Mouse (Mus musculus) frontal cortex, adult (tissue): ENCODE results near the gene Acss2.
"Not testable (repeated sequence)": the region's sequence is repeated elsewhere in the genome, so short reads cannot be mapped to it uniquely, and the experiment has no call there.

Experiments
- ATAC-seq: cut with Nextera tagmentation; 2 replicates; pipeline ENCODE4 v1.9.2; 2017; ENCODE audit warnings: mild to moderate bottlenecking, moderate library complexity, mixed read lengths; ENCODE audit not compliant: low TSS enrichment

Acss2 gene

DNA sequence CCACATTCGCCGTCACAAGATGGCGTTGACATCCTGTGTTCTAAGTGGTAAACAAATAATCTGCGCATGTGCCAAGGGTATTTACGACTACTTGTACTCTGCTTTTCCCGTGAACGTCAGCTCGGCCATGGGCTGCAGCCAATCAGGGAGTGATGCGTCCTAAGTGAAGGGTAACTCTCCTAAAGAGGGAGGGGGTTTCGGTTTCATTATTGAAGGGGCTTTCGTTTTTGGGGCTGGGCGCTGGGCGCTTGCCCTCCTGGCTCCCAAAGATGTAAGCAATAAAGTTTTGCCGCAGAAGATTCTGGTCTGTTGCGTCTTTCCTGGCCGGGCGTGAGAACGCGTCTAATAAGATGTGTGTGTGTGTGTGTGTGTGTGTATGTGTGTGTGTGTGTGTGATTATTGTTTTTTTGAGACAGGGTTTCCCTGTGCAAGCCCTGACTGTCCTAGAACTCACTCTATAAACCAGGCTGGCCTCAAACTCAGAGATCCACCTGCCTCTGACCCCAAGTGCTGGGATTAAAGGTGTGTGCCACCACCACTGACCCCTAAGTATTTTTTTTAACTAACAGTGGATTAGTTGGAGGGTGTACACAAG lies 20.8 kb downstream of the Acss2 start:
- not testable (repeated sequence) for ATAC-seq

- no peak for ATAC-seq
These were observed 21.9 kb downstream of the Acss2 start for GRCm38 (mm10) chr2:155539696-155540095.

- ATAC-seq = peak; percentile 88; the same call in 1 of the 2 replicates
These were observed 23.2 kb downstream of the Acss2 start for GRCm38 (mm10) chr2:155540822-155541458.

DNA sequence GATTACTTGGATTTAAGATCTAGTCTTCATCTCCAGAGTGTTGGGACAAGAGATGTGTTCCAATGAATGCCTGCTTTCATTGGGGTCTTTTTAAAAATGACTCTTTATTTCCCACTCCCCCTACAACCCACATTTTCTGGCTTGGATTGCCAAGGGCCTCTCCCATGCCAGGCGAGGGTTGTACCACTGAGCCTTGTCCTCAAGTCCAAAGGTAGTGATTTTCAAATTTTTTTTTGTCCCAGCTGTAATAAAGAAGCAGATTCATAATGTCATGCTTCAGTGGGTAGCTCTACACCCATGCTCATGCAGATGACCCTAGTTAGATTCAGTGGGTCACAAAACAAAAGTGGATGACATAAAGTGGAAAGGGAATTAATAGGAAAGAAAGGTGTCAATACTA lies 29.2 kb downstream of the Acss2 start:
- no peak for ATAC-seq

DNA sequence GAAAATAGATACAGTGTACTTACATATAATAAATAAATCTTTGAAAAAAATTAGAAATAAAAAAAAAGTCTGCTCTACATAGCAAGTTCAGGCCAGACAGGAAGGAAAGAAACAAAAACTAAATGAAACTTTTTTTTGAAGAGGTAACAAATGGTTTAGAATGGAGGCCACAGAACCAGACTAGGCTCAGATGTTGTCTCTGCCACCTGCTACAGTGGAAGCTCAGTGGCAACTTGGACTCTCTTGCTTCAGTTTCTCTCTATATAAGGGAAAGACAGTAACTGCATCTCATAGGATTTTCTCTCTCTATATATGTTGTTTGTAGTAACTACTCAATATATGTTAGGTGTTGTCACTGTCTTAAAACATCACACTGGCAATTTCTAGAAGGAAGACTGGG lies 34.6 kb downstream of the Acss2 start:
- no peak for ATAC-seq

DNA sequence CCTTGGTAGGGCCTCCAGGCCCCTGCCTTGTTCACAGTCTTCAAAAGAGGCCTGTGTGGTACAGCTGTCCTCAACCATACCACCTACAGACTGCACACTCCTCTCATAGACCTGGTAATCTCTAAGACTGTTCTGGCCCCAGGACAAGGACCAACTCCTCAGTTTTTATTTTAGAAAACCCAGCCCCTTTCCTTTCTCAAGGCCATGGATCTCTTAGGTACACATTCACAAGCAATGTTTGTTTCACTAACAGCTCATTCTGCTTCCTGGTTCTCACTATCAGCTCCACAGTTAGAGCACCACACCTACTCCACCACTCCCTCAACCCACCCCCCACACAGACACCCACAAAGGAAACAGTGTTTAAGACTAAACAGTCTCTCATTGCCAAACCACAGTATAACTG lies 35.2 kb downstream of the Acss2 start:
- no peak for ATAC-seq

DNA sequence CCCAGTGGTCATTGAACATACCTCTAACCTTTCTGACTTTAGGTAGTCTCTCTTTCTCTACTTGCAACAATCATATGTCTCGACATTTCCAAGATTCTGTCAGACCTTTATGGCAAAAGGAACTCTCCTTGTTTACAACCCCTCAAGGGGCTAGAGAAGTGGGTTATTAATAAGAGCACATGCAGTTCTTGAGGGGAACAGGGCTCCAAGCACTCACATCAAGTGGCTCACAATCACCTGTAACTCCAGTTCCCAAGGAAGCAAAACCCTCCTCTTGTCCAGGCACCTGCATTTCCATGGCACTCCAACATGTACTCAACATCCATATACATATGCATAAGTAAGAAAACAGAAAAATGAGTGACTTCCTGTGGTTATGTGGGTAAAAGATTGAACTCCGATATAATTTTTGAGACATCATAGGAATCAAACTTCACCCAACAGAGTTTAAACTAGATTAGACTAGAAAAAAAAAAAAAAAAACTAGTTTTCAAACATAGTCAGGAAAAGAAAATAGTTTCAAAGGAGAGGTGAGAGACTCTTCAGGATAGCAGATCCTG lies 36.8 kb downstream of the Acss2 start:
- ATAC-seq = no peak

DNA sequence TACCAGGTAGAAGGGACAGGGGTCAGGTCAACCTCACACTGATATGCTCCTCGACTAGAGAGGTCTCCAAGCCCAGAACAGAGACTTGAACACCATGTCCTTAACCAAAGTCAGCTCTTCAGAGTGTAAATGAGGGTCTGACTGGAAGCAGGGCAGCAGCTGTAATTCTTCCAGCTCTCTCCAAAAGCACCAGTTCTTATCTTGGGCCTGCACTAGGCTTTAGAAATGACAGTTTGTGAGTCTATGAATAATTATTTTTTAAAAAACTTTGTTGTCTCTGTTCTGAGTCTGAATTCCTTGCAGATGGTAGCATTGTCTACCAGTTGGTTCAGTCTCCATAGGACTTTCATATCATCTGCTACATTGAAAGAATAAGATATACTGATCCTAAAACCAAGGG lies 44.5 kb downstream of the Acss2 start:
- no peak for ATAC-seq

DNA sequence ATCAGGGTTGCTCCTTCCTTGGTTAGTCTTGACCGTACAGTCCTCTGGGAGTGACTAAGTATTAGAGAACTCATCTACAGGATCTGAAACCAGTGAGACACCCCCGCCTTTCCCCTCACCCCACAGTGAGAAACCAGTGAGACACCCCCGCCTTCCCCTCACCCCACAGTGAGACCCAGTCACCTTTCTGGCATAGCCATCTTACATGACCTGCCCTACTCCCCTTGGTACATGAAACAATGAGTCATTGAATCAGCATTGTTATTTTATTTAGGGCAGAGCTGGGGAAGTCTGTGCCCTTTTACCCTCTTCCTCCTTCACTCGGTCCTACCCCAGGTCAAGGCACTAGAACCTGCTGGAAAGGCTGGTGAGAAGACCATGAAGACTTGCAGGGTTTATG lies 45.2 kb downstream of the Acss2 start:
- ATAC-seq = no peak

GRCm38 (mm10) chr2:155567751-155568150 lies 50.0 kb downstream of the Acss2 start:
- ATAC-seq = no peak

GRCm38 (mm10) chr2:155569223-155569807 lies 51.6 kb downstream of the Acss2 start:
- no peak for ATAC-seq

DNA sequence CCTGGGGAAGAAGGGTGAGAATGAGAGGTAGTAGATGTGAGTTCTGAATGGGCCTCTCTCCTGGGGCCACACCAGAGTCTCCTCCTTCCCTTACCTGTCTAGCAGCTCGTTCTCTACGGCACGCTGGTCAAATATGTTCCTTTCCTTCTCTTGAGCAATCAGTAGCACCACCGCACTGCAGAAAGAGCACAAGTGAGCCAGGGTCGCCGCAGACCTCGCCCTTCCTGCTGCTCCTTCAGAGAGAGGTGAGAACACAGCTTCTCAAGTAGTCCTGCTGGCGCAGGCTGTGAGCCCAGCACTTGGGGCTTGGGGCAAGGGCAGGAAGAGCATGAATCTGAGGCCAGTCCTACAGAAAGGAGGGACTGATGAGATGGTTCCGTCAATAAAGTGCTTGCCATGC lies 55.3 kb downstream of the Acss2 start:
- ATAC-seq = no peak

GRCm38 (mm10) chr2:155573996-155574395 lies 56.2 kb downstream of the Acss2 start:
- ATAC-seq = no peak

DNA sequence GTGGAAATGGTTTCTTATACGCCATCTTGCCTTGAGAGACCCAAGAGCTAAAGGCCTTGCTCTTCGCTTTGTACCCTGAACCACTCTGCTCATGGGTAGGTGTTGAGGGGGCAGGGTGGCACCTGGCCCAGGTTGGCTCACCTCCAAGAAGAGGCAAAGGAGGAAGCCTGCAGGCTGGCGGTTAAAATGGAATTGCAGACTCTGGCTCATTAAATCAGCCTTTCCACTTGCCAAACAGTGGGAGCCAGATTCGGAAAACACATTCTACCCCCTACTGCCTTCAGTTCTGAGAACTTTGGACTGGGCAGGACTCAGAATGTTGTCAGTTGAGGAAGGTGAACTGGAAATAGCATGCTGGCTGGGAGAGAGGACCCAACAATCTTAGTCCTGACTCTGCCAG lies 57.0 kb downstream of the Acss2 start:
- ATAC-seq = peak; percentile 41; the same call in 1 of the 2 replicates

DNA sequence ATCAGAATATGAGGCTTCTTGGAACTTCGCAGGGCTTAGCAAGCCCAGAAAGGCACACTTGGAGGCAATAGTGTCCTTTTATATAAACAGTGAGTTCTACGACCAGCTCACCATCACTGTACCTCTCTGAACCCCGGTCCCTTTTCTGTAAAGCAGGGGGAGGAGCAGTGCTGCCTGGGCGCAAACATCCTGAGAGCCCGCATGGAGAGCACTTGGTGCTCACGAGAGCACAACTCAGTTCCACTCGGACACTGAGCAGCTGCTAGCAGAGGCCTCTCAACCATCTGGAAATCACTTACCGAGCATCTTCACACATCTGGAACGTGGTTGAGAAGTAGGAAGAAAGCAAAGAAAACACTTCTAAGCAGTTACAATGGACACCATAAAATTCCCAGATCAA lies 58.9 kb downstream of the Acss2 start:
- no peak for ATAC-seq

- no peak for ATAC-seq
These were observed 62.6 kb downstream of the Acss2 start for GRCm38 (mm10) chr2:155580331-155580730.

DNA sequence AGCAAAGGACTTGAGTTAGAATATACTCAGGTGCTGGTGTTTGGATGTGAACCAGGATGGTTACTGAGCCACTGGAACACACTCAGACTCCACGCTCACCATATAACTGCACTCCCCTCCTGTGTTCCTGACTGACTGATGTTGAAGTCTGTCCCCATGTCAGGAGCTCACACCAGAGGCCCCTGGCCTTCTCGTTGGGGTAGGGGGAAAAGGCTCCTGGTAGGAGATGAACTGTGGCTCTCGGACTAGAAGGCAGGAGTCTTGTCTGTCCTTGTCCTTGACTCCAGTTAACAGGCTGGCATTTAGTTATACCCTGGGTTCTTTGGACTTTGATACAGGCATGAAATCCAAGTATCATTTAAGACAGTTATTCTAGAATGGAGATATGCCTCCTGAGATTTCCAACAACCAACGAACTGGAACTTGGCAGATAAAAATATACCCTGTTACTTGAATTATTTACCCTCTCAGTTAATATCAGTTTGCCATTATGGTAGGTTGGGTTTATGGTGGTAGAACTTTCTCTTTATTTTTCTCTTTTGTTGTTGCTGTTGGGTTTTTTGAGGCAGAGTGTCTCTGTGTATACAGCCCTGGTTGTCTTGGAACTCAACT lies 64.7 kb downstream of the Acss2 start:
- no peak for ATAC-seq

- no peak for ATAC-seq
These were observed 65.2 kb downstream of the Acss2 start for GRCm38 (mm10) chr2:155582996-155583395.

- ATAC-seq = no peak
These were observed 66.3 kb downstream of the Acss2 start for GRCm38 (mm10) chr2:155583927-155584530.

GRCm38 (mm10) chr2:155585082-155585481 lies 67.3 kb downstream of the Acss2 start:
- no peak for ATAC-seq

- ATAC-seq = no peak
These were observed 67.7 kb downstream of the Acss2 start for GRCm38 (mm10) chr2:155585486-155585885.

GRCm38 (mm10) chr2:155588136-155588535 lies 70.4 kb downstream of the Acss2 start:
- no peak for ATAC-seq
